Mouse (Mus musculus) E14TG2a.4 (cell line): ENCODE data around the gene BC049715.

Source experiments
- CTCF ChIP-seq: conservative IDR thresholded peaks from 2 replicates; pipeline ENCODE4 v1.5.1; 2014; ENCODE audit warnings: low read length
- NANOG ChIP-seq: IDR thresholded peaks from 2 replicates; pipeline ENCODE4 v1.6.1; 2014; ENCODE audit warnings: borderline replicate concordance, low read length, mixed read lengths
- POU5F1 ChIP-seq: IDR thresholded peaks from 2 replicates; pipeline ENCODE4 v1.6.1; 2014; ENCODE audit warnings: low read length, borderline replicate concordance

- TF ChIP-seq CTCF, result no peak
- TF ChIP-seq NANOG, result no peak
- TF ChIP-seq POU5F1, result no peak
These were observed 47.2 kb downstream of the BC049715 start for GRCm38 (mm10) chr6:136874599-136874998.
